Mouse (Mus musculus): ENCODE measurements around the gene Gm20479.

GRCm38 (mm10) chr7:27383233-27383632 is 26.0 kb upstream of the Gm20479 start:
- TF ChIP-seq MYOG (IDR thresholded peaks at IDR 0.05; ENCODE audit: control insufficient read depth in 1 of 3, insufficient read depth in 1 of 3, insufficient read length in 2 of 3, low read depth in 2 of 3) (no peak), POLR2A (IDR thresholded peaks at IDR 0.05; ENCODE audit: insufficient read length, low read depth) (no peak), POLR2AphosphoS2 (IDR thresholded peaks at IDR 0.05; ENCODE audit: insufficient read length, low read depth) (no peak), USF1 (IDR thresholded peaks at IDR 0.05; ENCODE audit: low read depth) (no peak), E2F4 (IDR thresholded peaks at IDR 0.05; ENCODE audit: insufficient read depth) (no peak), MAX (IDR thresholded peaks at IDR 0.05; ENCODE audit: low read depth) (no peak), TCF3 (IDR thresholded peaks at IDR 0.05; ENCODE audit: insufficient read length, low read depth) (no peak)

Data from myocyte (in vitro differentiated cells).